Mouse (Mus musculus): ENCODE results near the gene Asap3.
A peak's percentile ranks its signal among the peaks of the same experiment; 100 is the strongest.

Gene Asap3

DNA sequence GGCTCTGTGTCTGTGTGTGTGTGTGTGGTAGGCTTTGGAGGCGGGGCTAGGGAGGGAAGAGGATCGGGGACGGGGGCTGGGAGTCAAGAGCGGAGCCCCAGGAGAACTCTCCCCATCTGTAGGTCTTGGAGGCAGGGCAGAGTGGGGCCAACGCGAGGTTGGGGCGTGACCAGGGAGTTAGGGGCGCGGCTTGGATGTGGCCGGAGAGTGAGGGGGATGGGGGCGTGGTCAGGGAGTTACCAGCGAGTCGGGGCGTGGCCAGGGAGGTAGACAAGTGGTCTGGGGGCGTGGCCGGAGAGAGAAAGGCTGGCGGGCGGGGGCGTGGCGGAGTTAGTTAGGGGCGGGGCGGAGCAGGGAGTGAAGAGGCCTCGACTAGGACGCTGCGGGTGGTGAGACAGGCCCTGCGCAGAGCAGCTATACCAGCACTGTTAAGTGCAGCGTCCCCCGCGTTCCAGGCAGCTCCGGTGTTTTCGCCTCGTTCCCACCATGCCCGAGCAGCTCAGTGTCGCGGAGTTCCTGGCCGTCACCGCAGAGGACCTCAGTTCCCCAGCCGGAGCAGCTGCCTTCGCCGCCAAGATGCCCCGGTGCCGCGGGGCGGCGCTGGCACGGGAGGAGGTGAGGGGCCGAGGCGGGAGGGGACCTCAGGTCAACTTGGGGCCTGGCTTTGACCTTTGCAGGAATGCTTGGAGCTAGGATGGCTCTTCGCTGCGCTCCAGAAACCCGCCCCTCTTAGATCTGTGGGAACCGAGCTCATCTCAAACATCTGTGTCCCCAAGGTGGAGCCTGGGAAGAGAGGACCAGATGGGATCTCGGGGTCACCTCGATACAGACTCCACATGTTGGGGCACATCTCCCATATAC lies at the start of gene Asap3:
Gene Asap3, plus strand, starts transcription at position 333 of the 861 bp plus-strand sequence.
- peak; percentile 93 for DNase-seq

DNA sequence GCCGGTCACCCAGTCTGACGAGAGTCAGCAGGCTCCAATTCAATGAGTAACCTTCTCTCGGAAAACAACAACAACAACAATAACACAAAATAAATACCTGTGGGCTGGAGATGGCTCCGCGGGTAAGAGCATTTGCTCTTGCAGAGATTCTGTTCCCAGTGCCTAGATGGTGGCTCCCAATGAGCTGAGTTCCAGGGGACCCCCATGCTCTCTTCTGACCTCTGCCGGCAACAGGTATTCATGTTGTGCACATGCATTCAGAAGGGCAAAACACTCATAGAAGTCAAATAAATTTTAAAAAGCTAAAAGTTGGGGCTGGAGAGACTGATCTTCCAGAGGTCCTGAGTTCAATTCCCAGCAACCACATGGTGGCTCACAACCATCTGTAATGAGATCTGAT lies 47.7 kb upstream of the Asap3 start:
- no peak for DNase-seq

DNA sequence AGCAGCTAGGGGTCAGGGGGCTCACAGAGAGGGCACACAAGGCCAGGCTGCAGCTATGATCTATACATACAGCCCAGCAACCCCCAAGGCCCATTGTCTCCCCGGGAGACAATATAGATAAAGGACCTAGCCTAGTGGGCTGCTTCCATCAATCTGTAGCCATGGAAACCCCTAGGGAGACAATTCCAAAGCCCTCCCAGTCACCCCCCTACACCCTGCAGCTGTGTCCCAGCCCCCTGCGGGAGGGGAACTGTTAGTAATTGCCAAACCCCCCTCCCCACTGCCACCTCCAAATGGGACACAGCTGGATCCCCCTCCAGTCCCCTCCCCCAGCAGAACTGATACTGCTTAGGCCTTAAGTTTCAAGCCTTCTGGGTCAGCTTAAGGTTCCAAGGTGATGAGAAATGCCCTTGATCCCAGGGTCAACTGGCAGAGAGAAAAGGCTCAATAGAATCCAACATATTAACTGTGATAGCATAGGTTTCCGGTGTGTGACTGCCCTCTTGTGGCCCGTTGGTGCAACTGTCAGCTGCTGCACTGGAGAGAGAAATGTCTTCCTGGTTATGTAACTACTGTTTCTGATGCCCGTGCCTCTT lies 46.3 kb upstream of the Asap3 start:
- DNase-seq, result peak; percentile 66

GRCm38 (mm10) chr4:136163448-136163847 lies 42.7 kb upstream of the Asap3 start:
- DNase-seq, result peak; percentile 67

- no peak for DNase-seq
Measured at GRCm38 (mm10) chr4:136164981-136165380, 41.2 kb upstream of the Asap3 start.

- DNase-seq, result no peak
Measured at GRCm38 (mm10) chr4:136167701-136168100, 38.5 kb upstream of the Asap3 start.

DNA sequence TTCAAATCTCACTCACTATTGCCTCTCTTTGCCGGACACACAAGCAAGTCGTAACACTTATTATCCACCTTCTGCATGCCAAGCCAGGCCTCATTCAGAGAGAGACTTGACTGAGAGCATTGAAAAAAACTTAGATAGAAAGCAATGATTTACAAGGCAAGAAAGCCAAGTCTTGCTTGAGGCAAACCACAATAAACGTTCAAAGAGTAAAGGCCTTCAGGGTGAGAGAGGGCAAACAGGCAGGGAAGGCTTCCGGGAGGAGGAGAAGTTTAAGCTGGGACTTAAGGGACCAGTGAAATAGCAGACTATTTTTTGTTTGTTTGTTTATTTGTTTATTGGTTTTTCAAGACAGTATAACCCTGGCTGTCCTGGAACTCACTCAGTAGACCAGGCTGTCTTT lies 35.8 kb upstream of the Asap3 start:
- no peak for DNase-seq

DNA sequence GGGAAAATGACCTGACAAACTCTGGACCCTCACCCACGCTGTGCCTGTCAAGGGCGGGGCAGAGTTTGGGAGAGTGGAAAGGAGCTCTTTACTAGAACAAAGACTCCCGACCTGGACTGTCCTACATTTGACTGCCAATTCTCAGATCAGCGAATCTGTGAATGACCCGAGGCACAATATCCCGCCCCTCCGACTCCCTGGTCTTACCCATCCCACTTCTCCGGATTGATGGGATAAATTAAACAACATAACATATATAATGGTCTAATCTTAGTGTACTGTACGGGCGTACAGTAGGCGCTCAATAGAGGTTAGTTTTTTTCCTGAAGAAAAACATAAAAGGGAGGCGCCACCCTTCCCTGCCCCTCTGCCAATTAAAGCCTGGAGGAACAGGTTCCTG lies 34.7 kb upstream of the Asap3 start:
- DNase-seq, result no peak

DNA sequence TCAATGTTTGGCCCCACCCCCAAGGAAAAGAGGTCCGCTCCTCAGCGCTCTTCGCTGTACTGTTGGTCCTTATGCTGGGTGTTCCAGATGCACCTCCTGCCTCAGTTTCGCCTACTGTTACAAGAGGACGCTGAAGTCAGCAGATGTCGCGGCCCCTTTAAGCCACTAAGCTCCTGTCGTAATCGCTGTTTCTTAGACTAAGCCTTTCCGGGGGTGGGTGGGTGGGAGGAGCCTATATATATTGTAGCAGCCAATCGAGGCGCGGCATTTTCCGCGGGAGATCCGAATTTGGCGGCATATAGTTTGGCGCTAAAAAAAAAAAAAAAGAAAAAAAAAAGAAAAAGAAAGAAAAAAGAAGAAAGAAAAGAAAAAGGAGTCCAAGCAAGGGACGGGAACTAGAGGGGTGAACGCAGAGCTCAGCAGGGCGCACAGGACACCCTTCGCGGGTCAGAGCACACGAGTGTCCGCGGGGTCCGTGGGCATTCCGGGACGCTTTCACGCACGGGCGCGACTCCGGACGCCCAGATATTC lies 34.1 kb upstream of the Asap3 start, which contains the start of gene E2f2:
Gene E2f2, plus strand, starts transcription at position 384 of the 531 bp plus-strand sequence.
- DNase-seq, result no peak

DNA sequence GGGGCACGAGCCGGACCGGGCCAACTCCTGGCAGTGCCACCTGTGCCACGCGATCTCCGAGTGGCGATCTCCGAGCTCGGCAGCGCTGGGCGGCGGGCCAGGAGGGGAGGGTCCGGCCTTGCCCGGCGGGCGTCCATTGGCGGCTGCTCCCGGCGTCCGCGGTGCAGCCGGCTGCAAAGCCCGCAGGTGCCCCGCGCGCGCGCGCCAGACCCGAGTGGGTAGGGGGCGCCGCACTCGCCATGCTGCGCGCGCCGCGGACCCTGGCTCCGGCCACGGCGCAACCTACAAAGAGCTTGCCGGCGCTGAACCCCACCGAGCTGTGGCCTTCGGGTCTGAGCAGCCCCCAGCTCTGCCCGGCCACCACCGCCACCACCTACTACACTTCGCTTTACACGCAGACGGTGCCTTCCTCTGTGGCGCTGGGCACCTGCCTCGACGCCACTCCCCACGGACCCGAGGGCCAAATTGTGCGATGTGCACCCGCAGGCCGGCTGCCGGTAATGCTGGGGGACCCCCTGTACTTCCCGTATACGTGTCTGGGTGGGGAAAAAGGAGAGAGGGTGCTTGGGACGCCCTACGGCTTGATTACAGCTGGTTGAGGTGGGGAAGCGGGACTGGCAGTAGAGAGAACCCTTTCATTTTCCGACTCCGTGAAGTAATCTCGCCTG lies 33.5 kb upstream of the Asap3 start:
- DNase-seq, result no peak

GRCm38 (mm10) chr4:136173210-136173715 lies 32.9 kb upstream of the Asap3 start:
- no peak for DNase-seq

- no peak for DNase-seq
Measured at GRCm38 (mm10) chr4:136174216-136175193, 31.7 kb upstream of the Asap3 start.

DNA sequence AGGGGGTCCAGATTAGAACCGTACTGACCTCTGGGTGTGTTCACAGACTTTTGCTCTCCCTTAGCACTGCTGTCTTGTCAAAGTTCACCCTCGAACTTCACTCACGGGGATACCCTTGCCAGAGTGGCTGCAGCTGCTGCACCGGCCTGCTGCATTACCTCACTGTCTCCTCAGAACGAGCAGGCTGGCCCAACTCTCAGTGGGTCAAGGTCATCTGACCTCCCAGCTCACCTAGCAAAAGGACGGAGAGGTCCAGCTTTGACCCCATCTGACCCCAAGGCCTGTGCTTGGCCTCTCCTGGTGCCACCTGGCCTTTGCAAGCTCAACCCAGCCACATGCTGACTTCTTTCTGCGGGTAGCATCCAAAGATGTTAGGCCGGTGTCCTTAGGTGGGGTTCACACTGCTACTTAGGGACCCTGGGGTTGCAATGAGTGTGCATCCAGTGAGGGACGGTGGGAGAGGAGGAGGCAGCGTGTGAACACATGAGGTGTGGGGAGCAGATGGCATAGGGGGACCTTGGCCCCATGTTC lies 30.1 kb upstream of the Asap3 start:
- no peak for DNase-seq

- no peak for DNase-seq
Measured at GRCm38 (mm10) chr4:136177244-136177611, 28.9 kb upstream of the Asap3 start.

DNA sequence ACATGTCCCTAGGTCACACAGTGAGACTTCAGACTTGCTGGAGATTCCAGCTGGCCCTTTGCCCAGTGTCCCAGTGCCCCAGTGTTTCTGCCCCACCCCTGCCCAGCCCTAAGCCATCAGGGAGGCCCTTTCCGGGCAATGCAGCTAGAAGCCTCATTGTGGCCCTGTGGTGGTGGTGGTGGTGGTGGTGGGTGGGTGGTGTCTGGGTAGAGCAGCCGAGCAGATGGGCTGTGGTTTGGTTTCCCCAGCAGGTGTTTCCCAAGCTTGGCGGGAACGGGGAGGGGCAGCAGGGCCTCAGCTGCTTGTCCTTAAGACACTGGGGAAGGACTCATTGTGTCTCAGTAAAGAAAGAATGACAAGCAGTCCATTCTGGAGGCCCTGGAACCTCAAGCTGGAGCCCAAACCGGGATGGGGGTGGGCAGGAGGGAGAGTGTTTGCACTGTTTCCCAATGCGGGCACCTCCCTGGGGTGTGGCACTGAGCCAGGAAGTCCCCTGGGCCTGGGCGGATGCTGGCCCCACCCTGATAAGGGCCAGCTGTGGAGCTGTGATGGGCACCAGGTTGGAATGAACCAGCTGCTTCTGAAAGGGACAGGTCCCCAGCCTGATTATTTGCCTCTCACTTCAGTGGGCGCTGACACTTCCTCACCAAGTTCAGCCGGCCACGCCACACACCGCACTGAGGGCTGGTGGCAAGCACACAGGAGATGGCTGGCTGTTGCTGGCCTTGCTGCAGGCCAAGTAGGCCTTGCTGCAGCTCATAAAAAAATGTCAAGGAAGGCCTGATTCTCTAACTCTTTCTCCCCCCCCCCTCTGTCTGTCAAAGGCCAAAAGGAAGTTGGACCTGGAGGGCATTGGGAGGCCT lies 28.3 kb upstream of the Asap3 start:
- no peak for DNase-seq

DNA sequence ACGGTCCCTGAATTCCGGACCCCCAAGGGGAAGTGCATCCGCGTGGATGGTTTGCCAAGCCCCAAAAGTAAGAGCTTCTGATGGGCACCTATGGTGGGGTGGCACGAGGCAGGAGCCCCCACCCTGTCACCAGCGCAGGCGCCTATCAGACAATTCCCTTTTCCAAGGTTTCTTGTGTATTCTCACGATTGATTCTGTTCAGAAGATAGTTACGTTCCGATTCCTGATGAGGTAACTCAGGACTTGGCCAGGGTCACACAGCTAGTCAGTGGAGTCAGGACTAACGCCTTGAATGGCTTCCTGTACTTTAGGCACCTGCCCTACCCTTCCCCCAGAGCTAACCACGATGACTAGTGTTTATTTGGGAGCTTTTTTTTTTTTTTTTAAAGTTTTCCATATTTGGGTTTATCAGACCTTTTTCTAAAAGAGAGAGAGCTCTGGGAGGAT lies 27.7 kb upstream of the Asap3 start:
- DNase-seq, result no peak

DNA sequence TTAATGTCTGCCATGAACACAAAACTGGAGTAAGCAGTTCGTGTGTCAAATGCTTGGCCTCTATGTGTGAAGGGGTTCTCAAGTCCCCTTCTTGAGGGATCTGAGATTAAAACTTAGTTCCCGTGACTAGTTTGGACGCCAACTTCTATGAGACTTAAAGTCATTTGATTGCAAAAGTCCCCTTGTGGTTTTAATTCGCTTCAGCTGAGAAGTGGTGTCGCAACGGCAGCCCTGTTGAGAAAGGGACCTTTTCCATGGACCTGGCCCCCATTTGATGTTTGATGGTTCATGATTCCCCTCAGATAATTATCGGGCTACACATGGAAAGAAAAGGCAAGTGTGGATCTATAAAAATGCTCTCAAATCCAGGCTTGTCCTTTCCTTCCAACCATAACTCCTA lies 26.7 kb upstream of the Asap3 start:
- no peak for DNase-seq

DNA sequence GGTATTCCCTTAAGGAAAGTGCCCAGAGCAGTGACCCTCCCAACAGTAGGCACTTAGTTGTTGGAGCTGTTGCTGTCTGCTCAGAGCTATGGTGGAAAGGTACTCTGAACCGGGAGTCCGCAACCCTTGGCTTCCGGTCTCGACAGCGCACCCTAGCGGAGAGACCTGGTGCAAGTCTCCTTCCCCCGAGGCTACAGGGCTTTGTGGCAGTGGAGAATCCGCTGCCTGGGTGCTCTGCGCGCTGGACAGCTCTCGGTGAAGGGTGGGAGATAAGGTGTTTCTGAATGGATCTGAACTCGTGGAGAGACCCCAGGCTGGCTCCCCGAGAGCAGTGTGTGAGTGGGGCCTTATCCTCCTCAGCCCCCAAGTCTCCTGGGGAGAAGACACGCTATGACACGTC lies 26.2 kb upstream of the Asap3 start:
- peak; percentile 73 for DNase-seq

GRCm38 (mm10) chr4:136180408-136181330 lies 25.5 kb upstream of the Asap3 start:
- DNase-seq, result peak; percentile 91

DNA sequence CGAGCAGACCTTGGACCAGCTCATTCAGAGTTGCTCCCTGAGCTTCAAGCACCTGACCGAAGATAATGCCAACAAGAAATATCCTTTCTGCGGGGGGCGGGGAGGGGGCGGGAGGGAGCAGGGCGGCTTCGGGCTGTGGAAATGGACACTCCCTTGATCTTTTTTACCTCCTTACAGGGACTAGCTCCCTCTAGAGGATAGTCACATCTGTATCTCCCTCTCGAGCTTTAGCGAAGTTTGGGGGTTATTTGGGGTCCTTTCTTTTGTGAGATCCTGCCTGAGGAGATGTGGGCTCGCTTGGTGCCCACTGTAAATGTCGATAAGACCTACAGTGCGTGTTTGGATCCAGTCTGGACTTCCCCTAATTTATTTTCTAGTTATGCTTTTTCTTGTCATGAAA lies 24.8 kb upstream of the Asap3 start:
- DNase-seq, result no peak
